Mouse (Mus musculus): ENCODE measurements around the gene Ccdc170.

DNA sequence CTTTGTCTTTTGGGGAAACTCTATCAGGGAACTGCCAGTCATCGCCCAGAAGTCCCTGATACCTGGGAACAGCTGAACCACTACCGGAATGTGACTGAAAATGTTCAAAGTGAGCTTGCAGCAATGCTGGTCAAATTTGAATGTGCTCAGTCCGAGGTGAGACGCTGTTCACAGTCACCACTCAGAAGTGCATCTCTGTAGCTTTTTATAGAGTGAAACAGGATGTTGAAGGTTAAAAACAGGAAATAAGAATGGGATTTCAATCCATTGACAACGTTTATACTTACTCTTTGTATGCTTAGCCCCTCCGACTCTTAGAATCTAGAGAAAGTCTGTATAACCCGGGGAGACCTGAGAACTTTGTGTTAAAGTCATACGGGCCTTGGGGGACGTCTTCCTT, 30.4 kb downstream of the Ccdc170 start:
- TF ChIP-seq EP300 (IDR thresholded peaks at IDR 0.05; ENCODE audit: insufficient read depth, low read depth, low read length) (no peak), CTCF (IDR thresholded peaks at IDR 0.05) (no peak), POLR2A (IDR thresholded peaks at IDR 0.05; ENCODE audit: insufficient read depth, low read depth, low read length) (no peak)
